Mouse (Mus musculus) CH12.LX (cell line): ENCODE results near the gene Phf2.

Experiments used
- CTCF ChIP-seq, 2 experiments: IDR thresholded peaks in 1 of 2; conservative IDR thresholded peaks in 1 of 2; 2 replicates each; pipeline ENCODE4 v1.5.1; 2011 to 2012; ENCODE audit warnings: low read depth in 2 of 2, low read length in 2 of 2, improper control_type of control experiment in 1 of 2, inconsistent platforms in 1 of 2, mild to moderate bottlenecking in 1 of 2, moderate library complexity in 1 of 2
- E2F4 ChIP-seq: IDR thresholded peaks from 2 replicates; pipeline ENCODE4 v1.6.1; 2011; ENCODE audit warnings: low read depth, low read length, improper control_type of control experiment; ENCODE audit not compliant: insufficient replicate concordance
- HCFC1 ChIP-seq: IDR thresholded peaks from 2 replicates; pipeline ENCODE4 v1.6.1; 2012; ENCODE audit warnings: low read depth, mild to moderate bottlenecking, inconsistent platforms, low read length, improper control_type of control experiment
- MYC ChIP-seq: IDR thresholded peaks from 2 replicates; pipeline ENCODE4 v1.6.1; 2011; ENCODE audit warnings: low read depth, mild to moderate bottlenecking, improper control_type of control experiment, low read length
- NELFE ChIP-seq: IDR thresholded peaks from 2 replicates; pipeline ENCODE4 v1.6.1; 2011; ENCODE audit warnings: low read depth, low read length, improper control_type of control experiment
- POLR2A ChIP-seq: IDR thresholded peaks from 2 replicates; pipeline ENCODE4 v1.6.1; 2011; ENCODE audit warnings: low read depth, mild to moderate bottlenecking, improper control_type of control experiment, low read length
- TCF12 ChIP-seq: IDR thresholded peaks from 2 replicates; pipeline ENCODE4 v1.6.1; 2014; ENCODE audit warnings: low read depth, mild to moderate bottlenecking, inconsistent platforms, low read length, improper control_type of control experiment
- USF1 ChIP-seq: IDR thresholded peaks from 2 replicates; pipeline ENCODE4 v1.6.1; 2014; ENCODE audit warnings: low read depth, mild to moderate bottlenecking, inconsistent platforms, low read length, improper control_type of control experiment
- ZKSCAN1 ChIP-seq: IDR thresholded peaks from 2 replicates; pipeline ENCODE4 v1.6.1; 2012; ENCODE audit warnings: low read depth, inconsistent platforms, low read length, improper control_type of control experiment, borderline replicate concordance
- ZMIZ1 ChIP-seq: IDR thresholded peaks from 2 replicates; pipeline ENCODE4 v1.6.1; 2012; ENCODE audit warnings: low read depth, mild to moderate bottlenecking, inconsistent platforms, low read length, improper control_type of control experiment
- ZNF384 ChIP-seq: IDR thresholded peaks from 2 replicates; pipeline ENCODE4 v1.6.1; 2012; ENCODE audit warnings: low read depth, low read length, improper control_type of control experiment, inconsistent platforms

- no peak for TF ChIP-seq CTCF (conservative IDR thresholded peaks at IDR 0.05 in 1 of 2, IDR thresholded peaks at IDR 0.05 in 1 of 2; ENCODE audit: low read depth in 2 of 2, low read length in 2 of 2)
- no peak for TF ChIP-seq POLR2A
- no peak for TF ChIP-seq NELFE
- TF ChIP-seq HCFC1: no peak
- TF ChIP-seq ZKSCAN1: no peak
- no peak for TF ChIP-seq TCF12
- TF ChIP-seq ZNF384: no peak
- no peak for TF ChIP-seq E2F4
- TF ChIP-seq USF1: no peak
- TF ChIP-seq ZMIZ1: no peak
- no peak for TF ChIP-seq MYC
Measured at GRCm38 (mm10) chr13:48798256-48798771, 72.6 kb downstream of the Phf2 start.
